Mouse (Mus musculus) CH12.LX (cell line): ENCODE measurements around the gene Fam221a. TPM values are rescaled to one million over a fixed set of nuclear protein-coding genes. Genes with fewer than 3 reads are reported as not detected.

Experiments used
- DNase-seq: peaks from one replicate; pipeline ENCODE4 v3.0.0-alpha.2; 2013; ENCODE audit errors: extremely low read depth
- H3K27ac ChIP-seq: 2 replicates; pipeline ENCODE4 v1.5.1; 2012; ENCODE audit warnings: low read depth, mild to moderate bottlenecking, control low read depth, moderate library complexity; ENCODE audit not compliant: insufficient read depth
- H3K27me3 ChIP-seq: replicated peaks from 2 replicates; pipeline ENCODE3; 2012; ENCODE audit warnings: inconsistent platforms
- H3K36me3 ChIP-seq, 2 experiments: replicated peaks in 1 of 2; 2 replicates each; pipeline versions ENCODE3 to v1.6.1; 2012; ENCODE audit warnings: inconsistent platforms in 1 of 2, low read length in 1 of 2, mild to moderate bottlenecking in 1 of 2, mixed read lengths in 1 of 2, moderate library complexity in 1 of 2; ENCODE audit not compliant: control insufficient read depth in 1 of 2, insufficient read depth in 1 of 2
- H3K4me1 ChIP-seq, 2 experiments: 2 replicates each; pipeline ENCODE4 v1.6.1; 2012; ENCODE audit warnings: inconsistent platforms in 1 of 2, moderate library complexity in 1 of 2; ENCODE audit not compliant: insufficient read depth in 2 of 2, control insufficient read depth in 1 of 2
- H3K4me2 ChIP-seq: 2 replicates; pipeline ENCODE4 v1.6.1; 2012; ENCODE audit warnings: low read depth, mild to moderate bottlenecking, control low read depth; ENCODE audit not compliant: poor library complexity, insufficient read depth, severe bottlenecking
- H3K4me3 ChIP-seq, 3 experiments: fragments of 150-350 bp in 1 of 3; sonication (generic) in 1 of 3; replicated peaks in 1 of 3; 2 replicates each; pipeline versions ENCODE3 to v1.5.1; 2011 to 2012; ENCODE audit warnings: low read depth in 2 of 3, low read length in 2 of 3, mild to moderate bottlenecking in 2 of 3, moderate library complexity in 2 of 3, control low read depth in 1 of 3, improper control_type of control experiment in 1 of 3, inconsistent platforms in 1 of 3, mixed read lengths in 1 of 3; ENCODE audit not compliant: poor library complexity in 1 of 3
- H3K79me2 ChIP-seq: replicated peaks from 2 replicates; pipeline ENCODE4 v1.6.1; 2012; ENCODE audit warnings: mild to moderate bottlenecking, moderate library complexity; ENCODE audit not compliant: control insufficient read depth, poor library complexity, insufficient read depth, severe bottlenecking; ENCODE audit errors: extremely low read depth
- H3K9ac ChIP-seq: 2 replicates; pipeline ENCODE4 v1.6.1; 2012; ENCODE audit warnings: low read depth, mild to moderate bottlenecking, control low read depth, moderate library complexity; ENCODE audit not compliant: insufficient read depth
- H3K9me3 ChIP-seq: replicated peaks from 2 replicates; pipeline ENCODE3; 2012; ENCODE audit warnings: low read length, inconsistent platforms, mixed read lengths
- CHD1 ChIP-seq: IDR thresholded peaks from 2 replicates; pipeline ENCODE4 v1.6.1; 2012; ENCODE audit warnings: low read depth, low read length, improper control_type of control experiment, inconsistent platforms
- ELF1 ChIP-seq: IDR thresholded peaks from 2 replicates; pipeline ENCODE4 v1.6.1; 2014; ENCODE audit warnings: low read depth, mild to moderate bottlenecking, inconsistent platforms, low read length, improper control_type of control experiment
- EP300 ChIP-seq: IDR thresholded peaks from 2 replicates; pipeline ENCODE4 v1.6.1; 2011; ENCODE audit warnings: low read length, improper control_type of control experiment
- ETS1 ChIP-seq: conservative IDR thresholded peaks from 2 replicates; pipeline ENCODE4 v1.6.1; 2012; ENCODE audit warnings: low read depth, mild to moderate bottlenecking, inconsistent platforms, low read length, improper control_type of control experiment, moderate library complexity
- HCFC1 ChIP-seq: IDR thresholded peaks from 2 replicates; pipeline ENCODE4 v1.6.1; 2012; ENCODE audit warnings: low read depth, mild to moderate bottlenecking, inconsistent platforms, low read length, improper control_type of control experiment
- IRF4 ChIP-seq: IDR thresholded peaks from 2 replicates; pipeline ENCODE4 v1.6.1; 2014; ENCODE audit warnings: low read depth, mild to moderate bottlenecking, inconsistent platforms, low read length, improper control_type of control experiment
- JUN ChIP-seq: IDR thresholded peaks from 2 replicates; pipeline ENCODE4 v1.6.1; 2011; ENCODE audit warnings: low read depth, mild to moderate bottlenecking, low read length, improper control_type of control experiment, moderate library complexity; ENCODE audit not compliant: insufficient read depth
- KAT2A ChIP-seq: IDR thresholded peaks from 2 replicates; pipeline ENCODE4 v1.6.1; 2012; ENCODE audit warnings: low read length, improper control_type of control experiment, inconsistent platforms; ENCODE audit not compliant: insufficient replicate concordance
- MAFK ChIP-seq: IDR thresholded peaks from 2 replicates; pipeline ENCODE4 v1.6.1; 2011; ENCODE audit warnings: low read length, improper control_type of control experiment; ENCODE audit not compliant: insufficient replicate concordance
- MEF2A ChIP-seq: IDR thresholded peaks from 2 replicates; pipeline ENCODE4 v1.6.1; 2014; ENCODE audit warnings: low read depth, mild to moderate bottlenecking, inconsistent platforms, low read length, improper control_type of control experiment, borderline replicate concordance
- NRF1 ChIP-seq: IDR thresholded peaks from 2 replicates; pipeline ENCODE4 v1.6.1; 2014; ENCODE audit warnings: low read depth, mild to moderate bottlenecking, inconsistent platforms, low read length, improper control_type of control experiment, moderate library complexity
- POLR2AphosphoS2 ChIP-seq: IDR thresholded peaks from 2 replicates; pipeline ENCODE4 v1.6.1; 2011; ENCODE audit warnings: low read depth, low read length, improper control_type of control experiment
- RAD21 ChIP-seq: IDR thresholded peaks from 2 replicates; pipeline ENCODE4 v1.6.1; 2011; ENCODE audit warnings: low read depth, mild to moderate bottlenecking, low read length, improper control_type of control experiment, moderate library complexity
- UBTF ChIP-seq: IDR thresholded peaks from 2 replicates; pipeline ENCODE4 v1.6.1; 2012; ENCODE audit warnings: low read depth, mild to moderate bottlenecking, inconsistent platforms, low read length, improper control_type of control experiment, moderate library complexity
- USF1 ChIP-seq: IDR thresholded peaks from 2 replicates; pipeline ENCODE4 v1.6.1; 2014; ENCODE audit warnings: low read depth, mild to moderate bottlenecking, inconsistent platforms, low read length, improper control_type of control experiment
- ZMIZ1 ChIP-seq: IDR thresholded peaks from 2 replicates; pipeline ENCODE4 v1.6.1; 2012; ENCODE audit warnings: low read depth, mild to moderate bottlenecking, inconsistent platforms, low read length, improper control_type of control experiment
- dilution Hi-C: fragments of 300-500 bp; cut with MboI; formaldehyde crosslinking; loops from 2 replicates; pipeline ENCODE4 v1.14.3; 2020; ENCODE audit warnings: low sequenced_read_pairs; ENCODE audit not compliant: extremely low pct_unique_long_range_greater_than_20kb, extremely low pct_ligation_motif_present
- in situ Hi-C: fragments of 300-500 bp; cut with MboI; formaldehyde crosslinking; loops from 3 replicates; pipeline ENCODE4 v1.14.3; 2019; ENCODE audit warnings: low sequenced_read_pairs, low pct_ligation_motif_present, low pct_unique_long_range_greater_than_20kb, mixed read lengths
- polyA plus RNA-seq: library from polyadenylated mRNA; unstranded; fragments of >175 nt; gene quantifications from 2 replicates; pipeline ENCODE4 v1.2.1, GENCODE M21; 2012; ENCODE audit warnings: low read depth; ENCODE audit not compliant: insufficient read length
- total RNA-seq, 2 experiments: library from RNA; depleted of rRNA; stranded (reverse); fragments of 300-350 nt in 1 of 2; fragments of >200 nt in 1 of 2; gene quantifications; 2 replicates each; pipeline ENCODE4 v1.2.3; 2012 to 2014

The Fam221a gene
- total and polyA plus RNA-seq, 3 experiments = not detected

- H3K27me3 ChIP-seq = no peaks in the 10 kb centered on the region
- no peak overlapping the region for H3K4me3 ChIP-seq
- H3K4me2 ChIP-seq = no peak overlapping the region
- H3K4me1 ChIP-seq = peaks cover 9 to 21% of the 10 kb centered on the region in 2 experiments
- peaks cover 0 to 18% of the 10 kb centered on the region in 2 experiments for H3K36me3 ChIP-seq
- no peak overlapping the region for H3K9ac ChIP-seq
- in situ Hi-C loops = no loop called here
- H3K9me3 ChIP-seq = no peaks in the 10 kb centered on the region
- dilution Hi-C loops = no loop called here
- H3K27ac ChIP-seq = no peak overlapping the region
- H3K79me2 ChIP-seq = no peaks in the 10 kb centered on the region
- TF ChIP-seq IRF4 (peak; percentile 70), EP300 (peak; percentile 76), MEF2A (no peak)
- DNase-seq = peak; percentile 55
These were observed 36.0 kb upstream of the Fam221a start for GRCm38 (mm10) chr6:49331369-49332059.

DNA sequence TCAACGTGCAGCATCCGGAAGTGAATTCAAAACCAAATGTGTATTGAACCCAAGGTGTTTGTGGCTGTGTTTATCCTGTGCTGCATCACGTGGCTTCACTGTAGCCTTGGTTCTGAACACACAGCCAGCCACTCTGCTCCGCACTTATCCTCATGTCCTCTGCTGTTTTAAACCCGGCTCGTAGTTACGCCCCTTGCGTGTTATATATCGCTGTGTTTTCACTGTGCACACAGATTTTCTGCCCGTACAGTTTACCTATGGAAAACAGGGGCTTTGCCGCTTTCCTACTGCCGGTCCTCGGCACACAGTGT is 35.5 kb upstream of the Fam221a start:
- Histone ChIP-seq H3K4me2 (no peak overlapping the region), H3K36me3 (peaks cover 0 to 18% of the 10 kb centered on the region in 2 experiments), H3K79me2 (no peaks in the 10 kb centered on the region), H3K4me1 (peaks cover 9 to 21% of the 10 kb centered on the region in 2 experiments), H3K4me3 (no peak overlapping the region), H3K27me3 (no peaks in the 10 kb centered on the region), H3K9me3 (no peaks in the 10 kb centered on the region), H3K27ac (no peak overlapping the region), H3K9ac (no peak overlapping the region)
- no peak for TF ChIP-seq JUN
- no peak for TF ChIP-seq MEF2A
- TF ChIP-seq USF1 = no peak
- no peak for TF ChIP-seq NRF1
- TF ChIP-seq ETS1 = no peak
- TF ChIP-seq MAFK = no peak
- TF ChIP-seq UBTF = no peak
- TF ChIP-seq CHD1 = no peak
- no peak for TF ChIP-seq ELF1
- no peak for TF ChIP-seq KAT2A
- dilution Hi-C loops (no loop called here), in situ Hi-C loops (no loop called here)
- no peak for DNase-seq

DNA sequence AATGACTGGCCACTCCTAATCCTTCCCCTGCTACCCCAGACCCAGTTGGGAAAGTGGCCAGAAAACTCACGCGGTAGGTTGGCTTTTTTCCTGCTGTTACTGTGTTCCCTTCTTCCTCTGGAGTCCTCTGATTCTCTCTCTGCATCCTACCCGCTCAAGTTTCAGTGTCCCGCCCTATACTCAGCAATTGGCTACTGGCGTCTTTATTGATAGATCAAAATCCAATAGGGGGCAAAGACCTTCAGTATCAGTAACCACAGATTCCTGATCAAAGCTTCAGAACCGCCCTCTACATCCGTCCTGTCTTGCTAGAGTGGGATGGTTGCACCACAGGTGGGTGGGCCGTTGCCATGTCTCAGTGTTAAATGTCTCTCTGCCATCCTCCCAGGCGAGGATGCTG is 29.0 kb upstream of the Fam221a start:
- no peak for DNase-seq
- H3K4me3 ChIP-seq = no peak overlapping the region
- no peak for TF ChIP-seq RAD21
- TF ChIP-seq ETS1 = no peak
- no peak for TF ChIP-seq HCFC1
- no peak for TF ChIP-seq ZMIZ1
- TF ChIP-seq POLR2AphosphoS2 = no peak
- no peaks in the 10 kb centered on the region for H3K9me3 ChIP-seq
- dilution Hi-C loops (no loop called here), in situ Hi-C loops (no loop called here)
- H3K79me2 ChIP-seq = no peaks in the 10 kb centered on the region
- no peak overlapping the region for H3K27ac ChIP-seq
- H3K4me1 ChIP-seq = peaks cover 0 to 13% of the 10 kb centered on the region in 2 experiments; a peak in 2 of 4 replicates
- no peak overlapping the region for H3K4me2 ChIP-seq
- H3K36me3 ChIP-seq = peaks cover 0 to 30% of the 10 kb centered on the region in 2 experiments
- no peaks in the 10 kb centered on the region for H3K27me3 ChIP-seq
- no peak overlapping the region for H3K9ac ChIP-seq
